Comparison of ENCODE assay signal across 8 mouse cellular contexts in genomic region chr4:140004170-140004569, GRCm38 (mm10). TPM values are rescaled to one million over a fixed set of nuclear protein-coding genes. Genes with fewer than 3 reads are reported as not detected.
DNase-seq lines count a peak whose midpoint lies in the region; ATAC-seq lines count a peak whose summit lies in the region.

No protein-coding gene starts in this region.

- no peak overlapping the region for H3K9ac ChIP-seq in heart, embryonic 14.5 days (ENCODE audit: low read length)

- DNase-seq in heart, postnatal 10 days = no peak
- peak; percentile 42 to 43 for DNase-seq in cerebellum, postnatal 10 days
- peak; percentile 42 to 65 for DNase-seq in frontal cortex, postnatal 36 days (ENCODE audit: low spot score in 2 of 2)
- DNase-seq in large intestine, adult 2 months (ENCODE audit: low read depth, low spot score) = peak; percentile 74
- DNase-seq in lung, postnatal 25 days (ENCODE audit: low spot score) = peak; percentile 50
- DNase-seq in splenic B cell, adult 2 months (ENCODE audit: low read depth, low spot score) = peak; percentile 37
- DNase-seq in thymus, adult 18-20 months = no peak

- H3K4me2 ChIP-seq in heart, embryonic 14.5 days (ENCODE audit: low read length) = 0 out of 2 replicates have a peak overlapping the region, but pooled peaks have one; percentile 13

- H3K4me3 ChIP-seq in heart, embryonic 14.5 days (ENCODE audit: control insufficient read depth in 1 of 2, insufficient read depth in 1 of 2, low read depth in 1 of 2, low read length in 2 of 2) = no peak overlapping the region; a peak in 1 of 4 replicates

- intact Hi-C loops in heart, postnatal 10 days (cut with DNase I) = no loop called here

- no peak overlapping the region for H3K27ac ChIP-seq in heart, embryonic 14.5 days (replicated peaks in 1 of 2; ENCODE audit: control insufficient read depth in 1 of 2, insufficient read depth in 1 of 2, low read depth in 2 of 2, low read length in 2 of 2)

- H3K4me1 ChIP-seq in heart, embryonic 14.5 days (ENCODE audit: control insufficient read depth in 2 of 2, insufficient read depth in 2 of 2, low read length in 2 of 2) = no peaks in the 10 kb centered on the region; a peak in 1 of 4 replicates

- no peaks in the 10 kb centered on the region for H3K9me3 ChIP-seq in heart, embryonic 14.5 days (ENCODE audit: control insufficient read depth, low read length)

- no peaks in the 10 kb centered on the region for H3K36me3 ChIP-seq in heart, embryonic 14.5 days (ENCODE audit: control insufficient read depth, insufficient read depth, low read length)
- H3K36me3 ChIP-seq in splenic B cell, adult 2 months (ENCODE audit: control insufficient read depth, insufficient read depth, low read length, poor library complexity, severe bottlenecking) = no peaks in the 10 kb centered on the region

- 10% methylated on average over 12 of the region's 12 CpGs for WGBS in heart, embryonic 14.5 days
- WGBS in large intestine, adult 2 months = 9% methylated on average over 12 of the region's 12 CpGs

- no peak; the same call in 1 of the 2 replicates for ATAC-seq in heart, embryonic 14.5 days (ENCODE audit: insufficient number of reproducible peaks, insufficient read depth, low FRiP score, low read depth)

- H3K27me3 ChIP-seq in heart, embryonic 14.5 days (ENCODE audit: control insufficient read depth, insufficient read depth, low read length) = peaks cover 66% of the 10 kb centered on the region
- no peaks in the 10 kb centered on the region; the same call in 1 of the 2 replicates for H3K27me3 ChIP-seq in splenic B cell, adult 2 months (ENCODE audit: control insufficient read depth, insufficient read depth, low read length, poor library complexity, severe bottlenecking)

RNA-seq across cellular contexts. Expression of gene Klhdc7a, which starts 36.3 kb away (rescaled TPM):
- not detected in 2 replicates for polyA plus RNA-seq in heart, embryonic 14.5 days (2014; fragmentation: Nextera tagmentation; extraction: Ambion mirVana)
- 1 to 10 TPM in 1 of 2 experiments, under 1 TPM in 1; 0.81 to 1.9 TPM for total RNA-seq in heart, postnatal 10 days (2021)
- 0.52 and 0.85 TPM in 2 replicates for polyA plus RNA-seq in large intestine, adult 2 months (2012; rRNA removed)

Comparison
In these comparisons a context has a peak if more than half of its experiments do, and no peak if none do; other contexts are left out.
1. DNase-seq: peak in cerebellum, postnatal 10 days (2 of 2), frontal cortex, postnatal 36 days (2 of 2), large intestine, adult 2 months (single experiment), lung, postnatal 25 days (single experiment) and splenic B cell, adult 2 months (single experiment); none in heart, postnatal 10 days (0 of 2) and thymus, adult 18-20 months (0 of 2).